Mouse (Mus musculus) forebrain, embryonic 11.5 days (tissue): ENCODE data around the gene Siglece. TPM values are rescaled to one million over a fixed set of nuclear protein-coding genes. Genes with fewer than 3 reads are reported as not detected.

Source experiments
- ATAC-seq: fragments of 200-750 bp; cut with Nextera tagmentation; replicated peaks from 2 replicates; pipeline ENCODE4 v1.8.0; 2017; ENCODE audit warnings: moderate TSS enrichment; ENCODE audit not compliant: low FRiP score
- DNase-seq: peaks from one replicate; pipeline ENCODE4 v3.0.0-alpha.2; 2017; ENCODE audit warnings: low spot score
- H3K27ac ChIP-seq: fragments of 300-500 bp; sonication (generic); 2 replicates; pipeline ENCODE4 v1.5.1; 2014; ENCODE audit warnings: low read depth, low read length
- H3K27me3 ChIP-seq: fragments of 300-500 bp; sonication (generic); 2 replicates; pipeline ENCODE4 v1.6.1; 2014; ENCODE audit warnings: mild to moderate bottlenecking, low read length, mixed read lengths; ENCODE audit not compliant: control insufficient read depth, insufficient read depth
- H3K36me3 ChIP-seq: fragments of 300-500 bp; sonication (generic); 2 replicates; pipeline ENCODE4 v1.6.1; 2014; ENCODE audit warnings: mild to moderate bottlenecking, low read length, moderate library complexity, mixed read lengths; ENCODE audit not compliant: control insufficient read depth, insufficient read depth
- H3K4me1 ChIP-seq: fragments of 300-500 bp; sonication (generic); replicated peaks from 2 replicates; pipeline ENCODE4 v1.6.1; 2014; ENCODE audit warnings: low read length, mixed read lengths; ENCODE audit not compliant: control insufficient read depth, insufficient read depth
- H3K4me2 ChIP-seq: fragments of 300-500 bp; sonication (generic); 2 replicates; pipeline ENCODE4 v1.6.1; 2014; ENCODE audit warnings: low read depth, mild to moderate bottlenecking, low read length, moderate library complexity, mixed read lengths; ENCODE audit not compliant: severe bottlenecking
- H3K4me3 ChIP-seq: fragments of 300-500 bp; sonication (generic); 2 replicates; pipeline ENCODE4 v1.5.1; 2014; ENCODE audit warnings: low read depth, low read length
- H3K9ac ChIP-seq: fragments of 300-500 bp; sonication (generic); 2 replicates; pipeline ENCODE4 v1.6.1; 2014; ENCODE audit warnings: low read length
- H3K9me3 ChIP-seq: fragments of 300-500 bp; sonication (generic); 2 replicates; pipeline ENCODE4 v1.6.1; 2016; ENCODE audit warnings: low read length, mixed read lengths; ENCODE audit not compliant: control insufficient read depth
- whole genome bisulfite sequencing: fragments of 180-500 bp; shearing (Covaris S2); extraction: QIAGEN DNeasy Blood & Tissue Kit; methylation state at CpG from one replicate; pipeline ENCODE4 v1.1.7; 2014; 5-methylcytosine and 5-hydroxymethylcytosine counted together
- polyA plus RNA-seq: library from polyadenylated mRNA; unstranded; fragments of >200 nt; fragmentation: Nextera tagmentation; extraction: Ambion mirVana; gene quantifications from 2 replicates; pipeline ENCODE4 v1.2.1, GENCODE M21; 2014

Gene Siglece
- polyA plus RNA-seq, 1 experiment from 2014 or later: 0.32 TPM

DNA sequence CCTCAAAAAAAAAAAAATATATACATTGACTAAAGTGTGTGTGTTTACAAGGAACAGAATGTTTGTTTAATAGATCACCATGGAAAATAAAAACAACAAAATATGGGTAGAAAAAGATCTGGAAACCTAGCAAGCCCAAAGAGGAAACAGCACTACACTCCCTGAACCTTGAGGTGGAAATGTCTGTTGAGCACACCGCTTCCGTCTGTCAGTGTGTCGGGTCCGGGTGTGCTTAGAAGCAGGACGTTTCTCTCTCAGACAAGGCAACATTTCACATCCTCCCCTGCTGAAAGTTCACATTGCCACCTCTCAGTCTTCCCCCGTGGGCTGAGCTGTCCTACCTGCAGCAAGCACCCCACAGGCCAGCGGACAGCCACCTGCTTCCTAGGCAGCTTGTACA lies 37.0 kb downstream of the Siglece start:
- Histone ChIP-seq H3K36me3 (no peaks in the 10 kb centered on the region), H3K27me3 (no peaks in the 10 kb centered on the region), H3K4me1 (no peaks in the 10 kb centered on the region), H3K9me3 (no peaks in the 10 kb centered on the region), H3K4me2 (no peak overlapping the region), H3K4me3 (no peak overlapping the region), H3K27ac (no peak overlapping the region), H3K9ac (no peak overlapping the region)
- WGBS: 80% methylated on average over 7 of the region's 7 CpGs
- ATAC-seq (no peak), DNase-seq (no peak)

- no peak overlapping the region for H3K4me2 ChIP-seq
- WGBS: 88% methylated on average over 14 of the region's 14 CpGs
These were observed 46.0 kb downstream of the Siglece start for GRCm38 (mm10) chr7:43613816-43614551.

GRCm38 (mm10) chr7:43608316-43608824 lies 51.6 kb downstream of the Siglece start:
- no peaks in the 10 kb centered on the region for H3K9me3 ChIP-seq
- H3K36me3 ChIP-seq: no peaks in the 10 kb centered on the region
- H3K4me2 ChIP-seq: no peak overlapping the region
- WGBS: 85% methylated on average over 7 of the region's 7 CpGs
- H3K4me1 ChIP-seq: 0 out of 2 replicates have a peak, but pooled peaks cover 3% of the 10 kb centered on the region
- DNase-seq (peak; percentile 1), ATAC-seq (no peak)
- H3K4me3 ChIP-seq: no peak overlapping the region
- H3K27me3 ChIP-seq: no peaks in the 10 kb centered on the region
- no peak overlapping the region for H3K9ac ChIP-seq
- no peak overlapping the region for H3K27ac ChIP-seq

More at GRCm38 (mm10) chr7:43613816-43614551, 46.0 kb downstream of the Siglece start:
- Histone ChIP-seq H3K9ac (no peak overlapping the region), H3K36me3 (no peaks in the 10 kb centered on the region), H3K27ac (no peak overlapping the region), H3K9me3 (no peaks in the 10 kb centered on the region), H3K4me1 (no peaks in the 10 kb centered on the region), H3K27me3 (no peaks in the 10 kb centered on the region), H3K4me3 (no peak overlapping the region)
- no peak for ATAC-seq
- DNase-seq: peak; percentile 39

DNA sequence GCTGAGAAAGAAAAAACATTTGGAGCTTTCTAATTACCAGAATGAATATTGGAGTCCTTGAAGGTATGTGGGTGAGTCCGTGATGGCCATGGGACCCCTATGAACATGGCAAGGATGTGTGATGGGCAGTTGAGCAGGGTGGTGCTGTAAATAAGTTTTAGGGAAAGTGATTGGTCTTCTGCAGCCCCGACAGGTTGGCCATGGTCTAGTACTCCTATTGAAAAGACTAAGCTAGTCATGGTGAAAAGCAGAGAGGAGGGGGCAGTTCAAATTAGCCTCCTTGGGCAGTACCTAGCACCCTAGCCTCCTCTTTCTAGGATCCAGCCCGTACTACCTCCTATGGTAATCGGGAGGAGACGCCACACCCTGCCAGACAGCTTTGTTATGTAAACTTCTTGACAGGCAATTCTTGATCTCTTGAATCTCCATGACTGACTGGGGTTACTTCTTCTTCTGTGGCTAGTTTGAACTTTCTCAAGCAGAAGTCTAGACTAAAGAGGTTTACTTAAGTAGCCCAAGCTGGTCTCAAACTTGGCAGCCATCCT lies 52.1 kb downstream of the Siglece start:
- DNase-seq (peak; percentile 36), ATAC-seq (no peak)
- Histone ChIP-seq H3K9me3 (no peaks in the 10 kb centered on the region), H3K27me3 (no peaks in the 10 kb centered on the region), H3K4me1 (0 out of 2 replicates have a peak, but pooled peaks cover 3% of the 10 kb centered on the region), H3K27ac (no peak overlapping the region), H3K36me3 (no peaks in the 10 kb centered on the region), H3K9ac (peak overlapping the region; percentile 64; the same call in 1 of the 2 replicates), H3K4me2 (peak overlapping the region; percentile 79; the same call in 1 of the 2 replicates), H3K4me3 (peak overlapping the region; percentile 41)
- 53% methylated on average over 5 of the region's 5 CpGs for WGBS

GRCm38 (mm10) chr7:43606896-43607742 lies 52.8 kb downstream of the Siglece start, which contains the start of gene Zfp819:
Gene Zfp819 (plus strand): TSS chr7:43607169.
- no peaks in the 10 kb centered on the region for H3K27me3 ChIP-seq
- peak; percentile 80 for DNase-seq
- H3K4me1 ChIP-seq: peaks cover 8% of the 10 kb centered on the region; the same call in 1 of the 2 replicates
- WGBS: 16% methylated on average over 41 of the region's 41 CpGs
- no peaks in the 10 kb centered on the region for H3K9me3 ChIP-seq
- H3K4me2 ChIP-seq: peak within 1 kb of the TSS; percentile 79
- peak within 1 kb of the TSS; percentile 41 for H3K4me3 ChIP-seq
- H3K27ac ChIP-seq: no peak within 1 kb of the TSS
- no peaks in the 10 kb centered on the region for H3K36me3 ChIP-seq
- peak within 1 kb of the TSS; percentile 64 for H3K9ac ChIP-seq
- peak; percentile 85 for ATAC-seq

DNA sequence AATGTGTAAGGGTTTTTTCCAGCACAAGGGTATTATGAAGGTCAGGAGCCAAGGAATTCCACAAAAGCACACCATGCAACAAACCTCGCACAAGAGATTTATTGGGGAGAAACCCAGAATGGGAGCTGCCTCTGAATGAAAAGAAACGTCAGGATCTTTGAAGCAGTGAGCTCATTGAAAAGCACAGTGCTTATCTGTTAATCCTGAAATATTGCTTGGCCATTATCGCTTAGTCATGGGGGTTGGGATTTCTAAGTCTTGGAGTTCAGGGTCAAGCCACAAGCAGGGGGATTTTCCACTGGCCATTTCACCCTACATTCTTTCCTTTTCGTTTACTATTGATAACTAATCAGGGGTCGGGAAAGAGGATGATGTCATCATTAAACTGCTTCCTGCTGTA lies 58.1 kb downstream of the Siglece start:
- Histone ChIP-seq H3K27ac (no peak overlapping the region), H3K4me3 (no peak overlapping the region), H3K27me3 (no peaks in the 10 kb centered on the region), H3K4me2 (no peak overlapping the region), H3K9me3 (no peaks in the 10 kb centered on the region), H3K4me1 (peaks cover 5% of the 10 kb centered on the region; the same call in 1 of the 2 replicates), H3K36me3 (no peaks in the 10 kb centered on the region), H3K9ac (no peak overlapping the region)
- peak; percentile 26 for DNase-seq
- whole genome bisulfite sequencing: 27% methylated on average over 5 of the region's 5 CpGs
- ATAC-seq: 0 out of 2 replicates have a peak, but pooled peaks have one; percentile 36

Other genes with a start within 250 kb of the Siglece start
- gene Lim2, start 232.5 kb downstream of the Siglece start, polyA plus RNA-seq: not detected in 2 replicates
- not detected in 2 replicates for gene Nkg7, start 223.1 kb downstream of the Siglece start, polyA plus RNA-seq
- not detected in 2 replicates for gene Cldnd2, start 219.4 kb downstream of the Siglece start, polyA plus RNA-seq
- gene Etfb, start 216.1 kb downstream of the Siglece start, polyA plus RNA-seq: 193 and 201 TPM in 2 replicates
- not detected in 2 replicates for gene Gm45233, start 216.0 kb downstream of the Siglece start, polyA plus RNA-seq
- 1.8 and 3.1 TPM in 2 replicates for gene Vsig10l, start 197.0 kb downstream of the Siglece start, polyA plus RNA-seq
- gene Iglon5, start 170.1 kb downstream of the Siglece start, polyA plus RNA-seq: 2.0 and 2.7 TPM in 2 replicates
- gene 4931406B18Rik, start 154.2 kb downstream of the Siglece start, polyA plus RNA-seq: not detected in 2 replicates
- gene Cd33, start 115.7 kb downstream of the Siglece start, polyA plus RNA-seq: 0.71 and 1.7 TPM in 2 replicates
- 6.7 and 6.8 TPM in 2 replicates for gene Zfp658, start 97.9 kb downstream of the Siglece start, polyA plus RNA-seq
- 16.0 and 16.9 TPM in 2 replicates for gene Zfp719, start 80.6 kb downstream of the Siglece start, polyA plus RNA-seq
- gene Zfp819, start 53.0 kb downstream of the Siglece start, polyA plus RNA-seq: 0.92 and 1.0 TPM in 2 replicates
- gene Ceacam18, start 25.5 kb downstream of the Siglece start, polyA plus RNA-seq: not detected in 2 replicates
- gene Ctu1, start 11.9 kb upstream of the Siglece start, polyA plus RNA-seq: 13.7 and 14.3 TPM in 2 replicates
- gene Klk14, start 30.3 kb upstream of the Siglece start, polyA plus RNA-seq: not detected in 2 replicates
- gene Klk13, start 52.4 kb upstream of the Siglece start, polyA plus RNA-seq: 0.40 TPM in 1 of 2 replicates, not detected in the other
- not detected in 2 replicates for gene Klk12, start 108.7 kb upstream of the Siglece start, polyA plus RNA-seq
- not detected in 2 replicates for gene Klk11, start 114.4 kb upstream of the Siglece start, polyA plus RNA-seq
- gene Klk10, start 120.9 kb upstream of the Siglece start, polyA plus RNA-seq: 0.17 and 0.20 TPM in 2 replicates
- gene Klk9, start 131.7 kb upstream of the Siglece start, polyA plus RNA-seq: not detected in 2 replicates
- gene Klk8, start 137.4 kb upstream of the Siglece start, polyA plus RNA-seq: 9.1 and 12.1 TPM in 2 replicates
- gene Klk7, start 151.1 kb upstream of the Siglece start, polyA plus RNA-seq: not detected in 2 replicates
- not detected in 2 replicates for gene Klk6, start 164.3 kb upstream of the Siglece start, polyA plus RNA-seq
- gene Klk5, start 181.8 kb upstream of the Siglece start, polyA plus RNA-seq: 0.31 and 0.51 TPM in 2 replicates
- not detected in 2 replicates for gene Klk4, start 221.0 kb upstream of the Siglece start, polyA plus RNA-seq